Mouse (Mus musculus): ENCODE data around the gene Serpinb6a. TPM values are rescaled to one million over a fixed set of nuclear protein-coding genes. Genes with fewer than 3 reads are reported as not detected.

Gene Serpinb6a
- total RNA-seq, 2 experiments from 2014 or later, result 104 to 198 TPM

DNA sequence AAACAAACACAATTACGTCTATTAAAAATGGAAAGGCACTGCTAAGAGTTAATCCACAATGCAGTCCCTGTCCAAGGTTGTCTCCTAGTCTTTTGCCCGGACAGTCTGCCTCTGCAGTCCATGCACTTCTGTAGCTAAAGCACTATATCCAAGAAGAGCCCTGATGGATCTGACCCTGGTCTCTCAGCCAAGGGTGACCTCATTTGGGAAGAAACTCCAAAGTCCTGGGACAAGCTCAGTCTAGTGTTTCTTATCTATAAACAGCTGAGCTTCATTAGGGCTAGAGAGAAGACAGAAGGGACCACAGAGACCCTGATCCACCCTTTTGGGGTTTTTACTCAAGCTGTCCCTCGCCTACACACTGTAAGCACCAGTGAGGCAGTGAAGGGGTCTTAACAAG lies 71.7 kb downstream of the Serpinb6a start:
- DNase-seq, result peak; percentile 17 to 22
- intact Hi-C loops (cut with DNase I), result no loop called here

DNA sequence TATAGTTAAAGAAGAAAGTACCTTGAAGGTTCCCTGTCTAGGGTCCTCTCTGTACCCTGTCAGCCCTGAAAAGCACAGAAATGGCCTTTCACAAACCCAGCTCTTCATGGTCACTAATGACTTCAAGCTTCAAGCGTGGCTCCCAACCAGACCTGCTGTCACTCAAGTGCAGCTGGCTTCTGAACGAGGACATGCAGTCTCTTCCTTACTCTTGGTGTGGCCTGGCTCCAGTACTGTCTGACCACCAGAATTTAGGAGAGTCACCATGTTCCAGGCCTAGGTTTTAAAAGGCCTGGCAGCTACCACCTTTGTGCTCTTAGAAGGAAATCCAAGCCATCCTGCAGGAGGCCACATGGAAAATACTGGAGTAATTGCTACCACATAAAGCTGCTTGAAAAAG lies 72.3 kb downstream of the Serpinb6a start:
- peak; percentile 15 to 18 for DNase-seq
- intact Hi-C loops (cut with DNase I), result no loop called here

DNA sequence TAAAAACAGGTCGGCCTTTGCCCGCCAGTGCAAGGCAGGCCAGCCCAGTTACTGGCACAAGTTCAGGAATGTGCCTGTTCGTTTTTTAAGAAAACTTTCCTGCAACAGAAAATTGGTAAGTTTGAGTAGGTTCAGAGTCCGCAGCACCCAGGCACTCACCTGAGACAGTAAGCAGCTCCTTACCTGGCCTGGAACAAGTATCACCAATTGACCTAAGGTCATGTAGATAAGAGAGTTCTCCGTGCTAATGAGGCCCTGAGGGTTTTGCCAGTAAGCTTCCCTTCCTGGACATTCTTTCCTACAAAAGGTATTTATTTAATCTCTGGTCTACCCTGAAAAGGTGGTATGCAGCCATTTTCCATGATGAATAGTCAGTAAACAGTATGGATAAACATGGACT lies 80.9 kb downstream of the Serpinb6a start:
- DNase-seq, result no peak
- intact Hi-C loops (cut with DNase I), result no loop called here

DNA sequence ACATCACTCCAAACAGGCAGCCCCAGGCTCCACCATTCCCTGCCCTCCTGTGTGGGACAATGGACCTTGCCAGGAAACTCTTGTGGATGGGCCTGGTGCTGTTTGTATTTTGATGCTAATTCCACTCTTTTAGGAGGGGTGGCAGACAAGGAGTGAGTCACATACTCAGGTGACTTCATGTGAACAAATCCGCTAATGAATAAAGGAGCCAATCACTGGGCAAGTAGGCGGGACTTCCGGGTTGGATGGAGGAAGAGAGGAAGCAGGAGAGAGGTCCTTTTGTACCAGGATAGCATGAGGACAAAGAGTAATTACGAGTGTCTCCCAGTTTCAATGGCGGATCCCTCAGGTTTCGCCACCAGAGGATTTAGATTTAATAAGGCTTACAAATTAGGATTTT lies 81.6 kb downstream of the Serpinb6a start:
- DNase-seq, result no peak
- intact Hi-C loops (cut with DNase I), result no loop called here

DNA sequence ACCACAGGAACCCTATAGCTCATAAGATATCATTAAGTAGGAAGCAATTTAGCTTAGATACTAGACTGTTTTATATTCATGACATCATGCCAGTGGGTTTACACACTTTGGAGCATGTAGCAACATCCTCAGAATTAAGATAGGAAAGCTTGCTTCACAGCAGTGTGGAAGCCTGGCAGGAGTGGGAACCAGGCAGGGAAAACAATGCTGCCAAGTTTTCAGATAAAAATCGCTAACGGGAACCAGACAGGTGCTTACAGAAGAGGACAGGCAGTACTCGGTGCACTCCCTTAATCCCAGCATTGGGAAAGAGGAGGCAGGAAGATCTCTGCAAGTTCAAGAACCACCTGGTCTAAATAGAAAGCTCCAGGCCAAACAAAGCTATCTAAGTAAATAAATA lies 95.8 kb downstream of the Serpinb6a start:
- no peak for DNase-seq
- intact Hi-C loops (cut with DNase I), result no loop called here

DNA sequence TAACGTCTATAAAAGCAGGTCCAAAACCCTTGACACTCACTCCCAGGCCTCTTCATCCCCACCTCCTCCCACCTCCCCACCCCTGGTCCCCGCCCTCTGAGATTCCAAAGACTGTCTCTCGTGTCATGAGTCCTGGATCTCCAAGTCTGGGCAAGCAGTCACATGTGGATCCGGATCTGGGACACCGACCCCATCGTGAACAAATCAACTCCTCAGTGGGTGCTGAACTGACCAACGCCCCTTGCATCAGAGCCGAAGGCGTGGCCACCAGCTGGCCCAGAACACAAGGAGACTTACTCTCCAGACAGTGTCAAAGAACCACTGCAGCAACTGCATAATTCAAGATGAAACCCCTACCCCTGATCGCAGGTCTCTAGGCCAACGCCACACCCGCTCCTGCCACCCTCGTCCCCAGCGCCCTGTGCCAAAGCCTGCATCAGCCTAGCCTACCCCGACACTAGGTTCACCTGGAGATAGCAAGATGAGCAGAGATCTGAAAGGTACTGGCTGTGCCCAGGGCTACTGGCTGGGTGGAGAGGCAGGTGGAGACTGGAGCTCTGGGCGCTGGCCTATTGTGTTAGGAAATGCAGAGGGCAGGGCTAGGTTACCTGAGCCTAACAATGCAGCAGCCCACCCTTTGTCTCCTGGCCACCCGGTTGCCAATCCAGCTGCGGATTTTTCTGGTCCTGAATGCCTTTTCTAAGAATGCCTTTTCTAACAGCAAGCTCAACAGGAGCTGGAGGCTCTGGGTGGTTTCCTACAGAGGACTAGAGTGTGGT lies 97.2 kb downstream of the Serpinb6a start, which contains the start of gene Serpinb6c:
Gene Serpinb6c (minus strand): TSS at position 533 of the 779 bp plus-strand sequence.
- DNase-seq, result no peak
- intact Hi-C loops (cut with DNase I), result no loop called here

DNA sequence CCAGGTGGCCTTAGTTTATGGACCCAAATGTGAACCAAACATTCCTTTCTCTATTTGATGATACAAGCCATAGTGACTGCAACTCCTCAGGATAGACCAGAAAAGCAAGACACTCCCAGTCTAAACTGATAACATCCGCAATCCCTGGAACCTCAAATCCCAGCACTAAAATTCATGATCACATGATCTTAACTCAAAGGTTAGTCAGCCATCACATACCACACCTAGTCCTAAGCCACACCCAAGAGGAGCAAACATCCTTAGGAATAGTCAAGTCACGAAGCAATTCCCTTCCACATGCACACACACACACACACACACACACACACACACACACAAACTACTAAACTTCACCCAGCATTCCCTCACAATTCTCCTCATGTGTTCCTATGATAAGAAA lies 99.3 kb downstream of the Serpinb6a start:
- intact Hi-C loops (cut with DNase I), result no loop called here
- no peak for DNase-seq

DNA sequence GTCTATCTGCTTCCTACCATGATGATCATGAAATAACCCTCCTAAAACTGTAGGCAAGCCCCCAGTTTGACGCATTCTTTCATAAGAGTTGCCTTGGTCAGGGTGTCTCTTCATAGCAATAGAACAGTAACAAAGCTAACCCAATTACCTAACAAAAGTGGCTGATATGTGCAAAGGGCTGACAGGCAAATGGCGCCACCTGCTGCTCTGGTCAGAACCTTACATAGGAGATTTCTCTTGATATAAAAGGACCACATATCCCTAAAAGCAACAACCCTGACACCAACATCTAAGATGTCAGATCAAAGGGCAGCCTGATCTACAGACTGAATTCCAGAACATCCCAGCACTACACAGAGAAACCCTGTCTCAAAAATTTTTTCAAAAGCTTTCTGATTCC lies 108.4 kb downstream of the Serpinb6a start:
- intact Hi-C loops (cut with DNase I), result no loop called here
- DNase-seq, result no peak

Other genes with a start within 250 kb of the Serpinb6a start
- gene Serpinb6e, start 159.4 kb downstream of the Serpinb6a start, total RNA-seq (2021), result not detected
- gene Serpinb6c, start 97.1 kb downstream of the Serpinb6a start, total RNA-seq (2021), result not detected
- 10 to 100 TPM; 14.2 to 16.1 TPM for gene Nqo2, start 38.1 kb downstream of the Serpinb6a start, total RNA-seq (2021)
- gene Ripk1, start 431 bp downstream of the Serpinb6a start, total RNA-seq (2021), result 1 to 10 TPM; 3.7 to 4.1 TPM
- gene Bphl, start 34.8 kb upstream of the Serpinb6a start, total RNA-seq (2021), result 10 to 100 TPM; 21.4 to 25.3 TPM
- 10 to 100 TPM; 11.4 to 11.5 TPM for gene Tubb2a, start 75.2 kb upstream of the Serpinb6a start, total RNA-seq (2021)
- gene Tubb2b, start 127.7 kb upstream of the Serpinb6a start, total RNA-seq (2021), result 1 to 10 TPM; 1.6 to 2.1 TPM
- 10 to 100 TPM; 13.5 to 14.3 TPM for gene Psmg4, start 160.2 kb upstream of the Serpinb6a start, total RNA-seq (2021)